Mouse (Mus musculus) induced T-regulatory cell, adult 2 months (primary cell): ENCODE data around the gene Upf1.

Source experiments
- DNase-seq: peaks from one replicate; pipeline ENCODE4 v3.0.0-alpha.2; 2012; ENCODE audit warnings: low read depth

The Upf1 gene

DNA sequence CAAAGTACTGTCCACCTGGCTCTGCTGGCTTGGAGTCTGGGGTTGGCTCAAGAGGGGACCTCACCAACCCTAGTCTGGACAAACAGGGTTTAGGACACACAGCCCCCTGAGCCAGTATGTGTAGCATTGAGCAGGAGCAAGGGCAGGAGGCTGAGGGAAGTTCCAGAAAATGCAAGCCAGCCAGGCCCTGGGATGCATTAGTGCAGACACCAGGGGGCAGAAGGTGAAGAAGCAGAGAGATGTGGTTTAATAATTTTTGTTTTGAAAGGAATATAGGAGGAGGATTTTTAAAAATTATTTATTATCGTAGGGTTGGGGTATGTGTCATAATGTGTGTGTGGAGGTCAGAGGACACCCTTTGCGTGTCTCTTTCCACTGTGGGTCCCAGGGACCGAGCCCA lies 29.4 kb downstream of the Upf1 start:
- DNase-seq = no peak

DNA sequence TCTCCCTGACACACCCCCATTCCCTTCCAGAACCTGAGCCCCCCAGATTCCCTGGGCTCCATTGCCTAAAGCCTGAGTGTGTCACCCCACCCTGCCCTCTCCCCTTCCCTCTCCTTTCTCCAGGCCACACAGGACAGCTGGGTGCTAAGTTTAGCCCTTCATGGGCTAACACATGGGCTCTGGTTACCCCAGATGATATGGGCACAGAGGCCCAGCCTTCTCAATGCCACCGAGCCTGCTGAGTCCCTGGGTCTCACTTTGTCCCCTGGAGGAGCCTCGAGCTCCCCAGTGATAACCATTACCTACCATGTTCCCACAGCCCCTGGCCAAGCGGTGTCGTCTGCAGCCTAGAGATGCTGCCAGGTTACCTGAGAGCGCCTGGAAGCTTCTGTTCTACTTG lies 35.2 kb downstream of the Upf1 start:
- no peak for DNase-seq

DNA sequence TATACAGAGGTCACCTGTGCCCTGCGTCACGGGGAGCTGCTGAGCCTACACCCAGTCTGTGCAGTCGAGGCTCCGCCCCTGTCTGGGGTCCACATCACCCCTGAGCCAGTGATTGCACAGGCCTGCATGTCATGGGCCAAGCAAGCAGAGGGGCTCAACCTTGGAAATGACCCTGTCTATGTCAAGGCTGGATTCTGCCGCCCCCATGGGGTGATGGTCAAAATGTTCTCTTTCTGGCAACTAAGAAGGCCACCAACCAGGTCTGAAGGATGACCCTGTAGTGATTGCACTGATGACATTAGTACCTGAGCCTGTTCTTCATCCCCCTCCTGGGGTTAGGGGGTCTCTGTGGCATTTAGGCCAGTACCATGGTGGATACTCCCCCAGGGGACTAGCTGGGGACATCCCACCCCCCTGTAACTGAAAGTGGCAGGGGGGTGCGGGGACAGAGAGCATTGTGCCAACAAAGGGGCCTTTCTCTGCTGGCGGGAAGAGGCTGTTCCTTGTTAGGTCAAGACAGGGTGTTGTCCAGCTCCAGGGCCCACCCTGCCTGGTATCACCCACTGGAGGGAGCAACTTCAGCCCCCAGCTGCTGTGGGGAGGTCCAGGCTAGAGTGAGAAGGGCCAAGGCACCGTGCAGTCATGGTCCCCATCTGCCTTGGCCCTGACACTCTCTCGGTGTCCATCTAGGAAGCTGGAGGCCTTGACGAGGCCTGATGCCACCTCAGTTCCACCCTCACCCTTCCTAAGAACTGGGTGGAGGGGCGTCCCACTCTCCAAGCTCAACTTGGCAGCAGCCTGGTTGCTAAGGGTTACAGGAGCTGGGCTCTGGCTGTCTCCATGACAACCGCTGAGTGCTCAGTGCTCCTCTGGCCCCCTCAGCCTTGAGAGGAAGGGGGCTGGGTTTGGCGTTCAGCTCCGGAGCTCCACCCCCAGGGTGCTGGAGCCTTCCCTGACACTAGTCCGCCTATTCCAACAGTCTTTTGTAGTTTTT lies 36.3 kb downstream of the Upf1 start:
- no peak for DNase-seq

DNA sequence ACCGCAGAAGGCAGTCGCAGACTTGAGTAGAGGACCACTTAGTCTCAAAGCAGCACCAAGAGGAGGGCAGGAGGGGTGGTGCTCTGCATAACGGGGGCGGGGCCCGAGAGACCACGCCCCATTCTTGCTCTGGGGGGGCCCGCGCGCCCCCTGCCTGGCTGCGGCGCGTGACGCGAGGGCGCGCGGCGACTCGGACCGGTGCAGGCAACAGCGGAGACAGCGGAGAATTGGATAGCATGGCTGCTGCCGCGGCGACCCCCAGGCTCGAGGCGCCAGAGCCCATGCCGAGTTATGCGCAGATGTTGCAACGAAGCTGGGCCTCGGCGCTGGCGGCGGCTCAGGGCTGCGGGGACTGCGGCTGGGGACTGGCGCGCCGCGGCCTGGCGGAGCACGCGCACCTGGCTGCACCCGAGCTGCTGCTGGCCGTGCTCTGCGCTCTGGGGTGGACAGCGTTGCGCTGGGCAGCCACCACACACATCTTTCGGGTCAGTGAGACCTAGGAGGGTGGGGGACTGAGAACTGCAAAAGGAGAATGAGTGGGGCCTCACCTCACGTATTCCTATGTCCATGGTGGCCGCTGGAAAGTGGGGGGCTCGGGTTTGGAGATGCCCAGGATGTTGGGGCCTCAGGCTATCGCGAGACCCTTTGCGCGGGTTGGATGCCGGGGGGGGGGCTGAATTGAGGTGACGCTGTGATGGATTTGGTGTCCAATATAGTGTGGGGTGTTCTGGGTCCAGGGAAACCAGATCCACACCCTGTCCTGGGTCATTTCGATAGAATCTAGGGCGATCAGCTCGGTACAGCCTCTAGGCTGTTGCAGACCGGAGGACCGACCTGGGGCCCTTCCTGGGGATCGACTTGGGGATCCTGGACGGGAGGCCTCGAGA lies 37.2 kb downstream of the Upf1 start, which contains the start of gene Cers1:
Gene Cers1 (plus strand): TSS at position 152 of the 887 bp plus-strand sequence.
- peak; percentile 21 for DNase-seq

DNA sequence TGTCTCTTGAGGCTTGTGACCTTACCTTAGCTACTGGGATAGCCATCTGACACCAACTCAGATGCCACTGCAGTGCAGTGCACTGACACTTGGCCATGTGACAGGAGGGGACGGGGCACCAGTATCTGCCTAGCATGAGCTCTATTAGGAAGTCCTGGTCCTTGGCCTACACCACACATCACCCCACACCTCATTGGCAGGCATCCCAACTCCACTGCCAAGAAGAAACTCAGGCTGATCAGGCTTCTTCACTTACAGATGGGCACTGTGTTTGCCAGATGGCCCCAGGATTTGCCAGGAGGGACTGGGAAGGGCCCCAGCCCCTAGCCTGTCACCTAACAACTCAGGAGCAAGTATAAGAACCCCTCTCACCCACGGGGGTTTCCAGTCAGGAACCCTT lies 39.7 kb downstream of the Upf1 start:
- no peak for DNase-seq

DNA sequence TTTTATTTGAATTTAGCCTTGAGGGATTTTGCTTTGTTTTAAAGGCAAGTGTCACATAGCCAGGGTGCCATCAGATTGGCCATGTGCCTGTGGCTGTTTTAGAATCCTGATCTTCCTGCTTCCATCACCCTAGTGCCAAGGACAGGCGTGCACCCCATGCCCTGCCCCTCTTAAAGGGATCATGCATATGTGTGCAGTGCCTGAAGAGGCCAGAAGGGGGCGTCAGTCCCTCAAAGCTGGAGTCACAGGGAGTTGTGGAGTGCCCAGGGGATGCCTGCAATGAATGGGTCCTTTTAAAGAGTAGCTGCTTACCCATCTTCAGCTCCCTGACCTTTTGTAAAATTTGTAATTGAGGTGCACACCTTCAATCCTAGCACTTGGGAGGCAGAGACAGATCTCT lies 43.8 kb downstream of the Upf1 start:
- peak; percentile 66 for DNase-seq

DNA sequence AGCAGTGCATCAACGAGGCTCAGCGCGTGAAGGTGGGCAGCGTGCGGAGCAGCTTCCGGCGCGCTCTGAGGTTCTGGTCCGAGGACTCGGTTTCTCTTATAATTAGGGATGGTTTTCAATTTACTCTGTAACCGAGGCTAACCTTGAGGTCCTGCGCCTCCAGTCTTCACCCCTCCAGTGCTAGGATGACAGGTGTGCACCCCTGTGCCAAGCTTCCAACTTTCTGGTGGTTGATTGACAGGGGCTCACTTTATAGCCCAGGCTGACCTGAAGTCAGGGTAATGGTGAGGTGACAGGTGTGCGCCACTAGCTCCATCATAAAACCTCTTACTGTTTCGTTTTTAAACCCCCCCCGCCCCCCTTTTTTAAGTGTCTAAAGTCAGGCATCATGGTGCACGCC lies 50.2 kb downstream of the Upf1 start:
- no peak for DNase-seq

DNA sequence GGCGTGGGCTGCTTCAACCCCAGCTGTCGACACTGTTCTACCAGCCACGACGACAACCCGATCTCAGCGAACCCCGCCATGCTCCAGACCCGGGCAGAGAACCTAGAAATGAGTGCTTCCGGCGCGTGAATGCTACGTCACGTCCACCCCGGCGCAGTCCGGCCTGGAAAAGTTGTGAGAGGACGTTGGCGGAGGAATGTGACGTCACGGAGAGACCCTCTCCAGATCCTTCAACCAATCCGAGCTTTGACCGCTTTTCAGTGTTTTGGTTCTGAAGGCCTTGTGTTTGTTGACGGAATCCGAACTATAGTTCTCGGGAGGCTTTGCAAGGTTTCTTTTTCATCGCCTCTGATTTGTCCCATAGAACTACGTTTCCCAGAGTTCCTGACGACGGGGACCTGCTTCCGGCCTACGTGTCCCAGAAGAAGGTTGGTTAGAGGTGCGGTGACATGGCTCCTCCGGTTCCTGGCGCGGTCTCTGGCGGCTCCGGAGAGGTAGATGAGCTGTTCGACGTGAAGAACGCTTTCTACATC lies 50.7 kb downstream of the Upf1 start, which contains the start of the genes Ddx49 and Cope:
Gene Ddx49 (minus strand): TSS at position 132 of the 533 bp plus-strand sequence.
Gene Cope (plus strand): TSS at position 161 of the 533 bp plus-strand sequence.
- peak; percentile 96 for DNase-seq

DNA sequence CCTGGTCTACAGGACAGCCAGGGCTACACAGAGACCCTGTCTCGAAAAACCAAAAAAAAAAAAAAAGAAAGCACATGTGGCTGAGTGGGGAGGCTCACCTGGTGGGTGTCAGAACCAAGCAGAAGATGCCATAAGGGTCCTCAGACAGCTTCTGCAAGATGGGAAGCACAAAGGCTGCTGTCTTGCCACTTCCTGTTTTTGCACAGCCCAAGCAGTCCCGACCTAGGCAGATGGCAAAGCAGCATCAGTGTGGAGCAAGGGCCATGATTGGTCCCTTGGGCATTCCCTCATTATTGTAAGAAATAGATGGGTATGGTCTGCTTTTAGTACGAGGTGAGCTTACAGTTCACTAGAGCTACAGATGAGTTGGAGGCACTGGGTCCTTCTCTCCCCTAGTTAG lies 52.2 kb downstream of the Upf1 start:
- DNase-seq = no peak

DNA sequence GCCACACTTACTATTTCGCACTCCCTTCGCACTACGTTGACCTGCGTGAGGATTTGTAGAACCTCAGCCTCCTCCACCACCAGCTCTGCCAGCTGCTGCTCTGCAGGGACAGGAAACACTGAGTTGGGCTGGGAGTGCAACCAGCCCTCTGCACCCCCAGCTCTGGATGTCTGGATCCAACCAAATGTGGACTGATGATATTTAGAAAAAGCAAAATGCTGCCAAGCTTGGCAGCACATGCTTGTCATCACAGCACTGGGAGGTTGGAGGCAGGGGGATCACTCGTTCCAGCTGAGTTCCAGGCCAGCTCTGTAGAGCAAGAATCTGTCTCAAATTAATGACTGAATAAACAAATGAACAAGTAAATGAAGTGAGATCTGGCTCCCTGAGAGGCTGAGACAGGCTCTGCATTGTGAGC lies 59.1 kb downstream of the Upf1 start:
- DNase-seq = no peak

DNA sequence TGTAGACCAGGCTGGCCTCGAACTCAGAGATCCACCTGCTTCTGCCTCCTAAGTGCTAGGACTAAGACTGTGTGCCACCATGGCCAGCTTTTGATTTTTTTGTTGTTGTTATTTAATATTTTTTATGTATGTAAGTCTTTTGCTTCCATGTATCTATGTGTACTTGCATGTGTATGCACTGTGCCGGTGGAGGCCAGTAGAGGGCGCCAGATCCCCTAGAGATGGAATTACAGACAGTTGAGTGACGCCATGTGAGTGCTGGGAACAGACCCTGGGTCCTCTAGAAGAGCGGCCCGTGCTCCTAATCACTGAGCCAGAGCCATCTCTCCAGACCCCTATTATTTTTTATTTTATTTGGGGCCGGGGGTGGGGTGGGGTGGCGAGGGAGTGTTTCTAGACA lies 66.3 kb downstream of the Upf1 start:
- DNase-seq = peak; percentile 57

DNA sequence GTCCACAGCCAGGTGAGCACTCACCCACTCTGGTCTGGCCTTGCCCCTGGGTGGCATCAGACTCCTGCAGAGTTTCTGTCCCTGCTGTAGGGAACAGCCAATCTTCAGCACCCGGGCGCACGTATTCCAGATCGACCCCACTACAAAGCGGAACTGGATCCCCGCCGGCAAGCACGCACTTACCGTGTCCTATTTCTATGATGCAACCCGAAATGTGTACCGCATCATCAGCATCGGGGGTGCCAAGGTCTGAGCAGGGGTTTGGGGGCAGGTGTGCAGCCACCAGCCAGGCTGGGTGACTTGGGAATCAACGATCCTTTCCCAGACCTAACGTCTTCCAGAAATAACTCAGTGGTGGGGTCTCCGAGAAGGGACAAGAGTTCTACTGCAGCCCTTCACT lies 67.8 kb downstream of the Upf1 start:
- DNase-seq = no peak

DNA sequence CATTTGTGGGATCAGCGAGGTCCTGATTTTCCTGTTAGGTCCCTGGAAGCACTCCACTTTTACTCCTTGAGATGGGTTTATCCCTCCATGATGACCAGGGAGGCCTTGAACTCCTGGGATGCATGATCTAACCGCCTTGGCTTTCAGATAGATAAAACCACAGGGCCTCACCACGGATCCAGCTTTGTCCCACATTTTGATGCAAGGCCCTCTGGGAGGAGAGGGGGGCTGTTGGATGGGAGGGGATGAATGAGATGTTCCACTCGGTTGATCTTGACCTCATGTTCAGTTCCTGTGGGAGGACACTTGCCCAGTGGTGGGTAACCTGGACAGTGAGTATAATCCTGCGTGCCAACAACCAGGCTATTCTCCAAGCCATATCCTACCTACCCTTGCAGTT lies 68.7 kb downstream of the Upf1 start:
- no peak for DNase-seq

DNA sequence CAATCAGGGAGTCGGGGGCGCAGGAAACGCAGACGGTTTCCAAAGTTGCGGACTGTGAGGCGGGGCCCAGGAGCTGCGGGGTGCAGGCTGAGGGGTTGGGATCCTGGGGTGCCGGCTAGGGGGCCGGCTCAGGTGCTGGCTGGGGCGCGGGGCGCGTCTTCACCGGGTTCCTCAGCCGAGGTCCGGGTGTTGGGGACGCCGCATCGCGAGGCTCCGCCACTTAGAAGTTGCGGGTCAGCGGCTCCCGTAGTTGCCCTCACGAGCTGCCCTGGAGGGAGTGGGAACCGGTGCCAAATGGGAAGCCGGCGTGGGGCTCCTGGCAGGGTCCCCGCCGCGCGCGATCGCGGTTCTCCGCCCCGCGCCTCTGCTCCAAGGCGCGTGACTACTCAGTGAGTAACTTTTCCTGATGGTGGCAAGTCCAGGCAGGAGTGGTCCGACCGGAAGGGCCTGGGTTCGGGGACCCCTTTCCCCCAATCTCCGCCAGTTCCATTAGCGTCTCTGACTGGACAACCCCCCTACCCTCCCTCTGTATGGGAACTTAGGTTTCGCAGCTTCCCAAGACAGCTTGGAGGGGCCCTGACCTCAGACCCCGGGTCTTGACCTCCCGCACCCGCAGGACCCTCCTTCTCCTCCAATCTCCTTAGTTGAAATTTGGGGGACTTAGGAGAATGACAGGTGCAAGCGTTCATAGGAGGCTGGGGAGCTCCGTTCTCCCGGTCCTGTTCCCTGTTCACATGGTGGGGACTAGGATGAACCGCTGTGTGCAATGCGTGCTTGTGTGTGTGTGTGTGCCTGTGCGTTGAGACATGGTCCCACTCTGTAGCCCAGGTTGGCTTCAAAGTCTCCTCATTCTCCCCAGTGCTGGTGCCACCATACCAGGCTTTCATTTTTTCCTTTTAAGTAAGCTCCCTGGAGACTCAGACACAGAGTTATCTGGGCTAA lies 69.7 kb downstream of the Upf1 start:
- peak; percentile 22 for DNase-seq

DNA sequence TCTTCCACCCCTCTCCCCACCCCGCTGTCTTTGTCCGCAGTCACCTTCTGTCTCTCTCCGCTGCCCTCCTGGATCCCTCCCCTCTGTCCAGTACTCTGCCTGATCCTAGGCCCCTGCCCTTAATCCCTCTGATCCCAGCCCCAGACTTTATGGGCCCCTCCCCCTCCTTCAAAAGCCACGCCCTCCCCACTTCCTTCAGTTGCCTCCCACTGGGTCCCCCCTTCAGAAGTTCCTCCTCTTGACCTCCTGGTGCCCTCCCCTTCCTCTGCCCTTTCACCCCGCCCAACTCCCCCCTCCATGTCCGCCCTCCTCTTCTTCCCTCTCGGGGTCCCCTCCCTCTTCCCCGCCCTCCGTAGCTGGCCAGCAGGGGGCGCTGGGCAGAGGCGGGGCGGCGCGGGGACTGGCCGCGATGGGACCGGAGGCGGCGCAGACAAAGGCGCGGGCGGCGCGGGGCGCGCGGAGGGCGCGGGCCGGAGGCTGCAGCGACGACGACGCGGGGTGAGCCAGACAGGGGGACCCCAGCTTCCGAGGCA lies 70.4 kb downstream of the Upf1 start, which contains the start of gene Homer3:
Gene Homer3 (plus strand): TSS at position 225 of the 533 bp plus-strand sequence.
- DNase-seq = peak; percentile 88
